9 mouse cellular contexts compared by ENCODE assay signal in genomic region chr11:99047643-99048042, GRCm38 (mm10). TPM values are rescaled to one million over a fixed set of nuclear protein-coding genes. Genes with fewer than 3 reads are reported as not detected.
DNase-seq lines count a peak whose midpoint lies in the region; ATAC-seq and TF ChIP-seq lines count a peak whose summit lies in the region.
"Had no signal": no experiment of that assay in that cellular context is flagged by ENCODE, and none has a peak within 500 bp of the region (broad histone marks: within the 10 kb centered on the region; RNA-seq: fewer than 3 reads in every experiment).

No protein-coding gene starts in this region.

- H3K4me3 ChIP-seq in lung, embryonic 14.5 days (ENCODE audit: low read depth, low read length) = no peak overlapping the region
- H3K4me3 ChIP-seq in lung, adult 2 months (replicated peaks; ENCODE audit: extremely low read depth, low read depth, low read length) = no peak overlapping the region
- no peak overlapping the region for H3K4me3 ChIP-seq in embryonic facial prominence, embryonic 15.5 days (replicated peaks)
- no peak overlapping the region for H3K4me3 ChIP-seq in hindbrain, embryonic 10.5 days
- H3K4me3 ChIP-seq in neural tube, embryonic 14.5 days (ENCODE audit: low read depth, low read length) = no peak overlapping the region
- no peak overlapping the region for H3K4me3 ChIP-seq in thymus, adult 2 months (ENCODE audit: control insufficient read depth, insufficient read depth, low read length)

- H3K4me1 ChIP-seq in lung, embryonic 14.5 days (ENCODE audit: insufficient read depth) = peaks cover 20% of the 10 kb centered on the region
- peaks cover 5% of the 10 kb centered on the region; the same call in 1 of the 2 replicates for H3K4me1 ChIP-seq in lung, adult 2 months (ENCODE audit: control insufficient read depth, insufficient read depth, low read length)
- peaks cover 62% of the 10 kb centered on the region for H3K4me1 ChIP-seq in embryonic facial prominence, embryonic 15.5 days
- H3K4me1 ChIP-seq in hindbrain, embryonic 10.5 days (replicated peaks) = peaks cover 56% of the 10 kb centered on the region
- H3K4me1 ChIP-seq in neural tube, embryonic 14.5 days (ENCODE audit: control insufficient read depth, insufficient read depth, low read length) = no peaks in the 10 kb centered on the region
- peaks cover 6% of the 10 kb centered on the region for H3K4me1 ChIP-seq in thymus, adult 2 months (replicated peaks; ENCODE audit: control insufficient read depth, insufficient read depth, low read length)

- H3K36me3 ChIP-seq in lung, embryonic 14.5 days (ENCODE audit: insufficient read depth) = peaks cover 51% of the 10 kb centered on the region
- H3K36me3 ChIP-seq in embryonic facial prominence, embryonic 15.5 days = peaks cover 48% of the 10 kb centered on the region
- H3K36me3 ChIP-seq in hindbrain, embryonic 10.5 days = peaks cover 79% of the 10 kb centered on the region
- H3K36me3 ChIP-seq in neural tube, embryonic 14.5 days (ENCODE audit: control insufficient read depth, insufficient read depth, low read length) = no peaks in the 10 kb centered on the region
- H3K36me3 ChIP-seq in thymus, adult 2 months (ENCODE audit: control insufficient read depth, insufficient read depth, low read length) = no peaks in the 10 kb centered on the region

- TF ChIP-seq POLR2A in lung, adult 2 months (IDR thresholded peaks at IDR 0.05; ENCODE audit: borderline replicate concordance, extremely low read depth, low read depth, low read length) = no peak
- no peak for TF ChIP-seq POLR2A in thymus, adult 2 months (IDR thresholded peaks at IDR 0.05; ENCODE audit: control insufficient read depth, extremely low read depth, insufficient read depth, low read length, poor library complexity)

- DNase-seq in lung, embryonic 14.5 days = peak; percentile 28
- DNase-seq in lung, adult 2 months = no peak
- DNase-seq in hindbrain, embryonic 10.5 days (ENCODE audit: low spot score) = no peak
- DNase-seq in thymus, adult 2 months = no peak
- no peak for DNase-seq in frontal cortex, postnatal 25 days (ENCODE audit: low spot score in 2 of 2)

- no peak for TF ChIP-seq CTCF in lung, embryonic 14.5 days (IDR thresholded peaks at IDR 0.05; ENCODE audit: low read depth)
- no peak for TF ChIP-seq CTCF in lung, adult 2 months (IDR thresholded peaks at IDR 0.05; ENCODE audit: insufficient read depth, low read length)
- no peak for TF ChIP-seq CTCF in thymus, adult 2 months (IDR thresholded peaks at IDR 0.05; ENCODE audit: borderline replicate concordance, control insufficient read depth, extremely low read depth, insufficient read depth, low read length, poor library complexity)

- WGBS in lung, embryonic 14.5 days = 46% methylated on average over 2 of the region's 2 CpGs
- WGBS in lung, adult 2 months = 74% methylated on average over 2 of the region's 2 CpGs
- WGBS in embryonic facial prominence, embryonic 15.5 days = 33% methylated on average over 2 of the region's 2 CpGs
- whole genome bisulfite sequencing in hindbrain, embryonic 10.5 days = 78% methylated on average over 2 of the region's 2 CpGs
- WGBS in neural tube, embryonic 14.5 days = 78% methylated on average over 2 of the region's 2 CpGs
- 92% methylated on average over 2 of the region's 2 CpGs for WGBS in thymus, adult 2 months

- ATAC-seq in lung, embryonic 14.5 days (ENCODE audit: insufficient read depth) = peak; percentile 31; the same call in 1 of the 2 replicates
- 0 out of 2 replicates have a peak, but pooled peaks have one; percentile 36 for ATAC-seq in embryonic facial prominence, embryonic 15.5 days (ENCODE audit: insufficient number of reproducible peaks, low FRiP score, low TSS enrichment, low read depth)
- no peak for ATAC-seq in neural tube, embryonic 14.5 days (ENCODE audit: low read depth)
- no peak for ATAC-seq in erythroid progenitor cell, adult 5-6 weeks (replicated peaks; ENCODE audit: low FRiP score, poor library complexity, severe bottlenecking)
- ATAC-seq: Patski had no signal

- H3K9me3 ChIP-seq in lung, embryonic 14.5 days (ENCODE audit: low read depth, low read length) = no peaks in the 10 kb centered on the region
- H3K9me3 ChIP-seq in embryonic facial prominence, embryonic 15.5 days (replicated peaks) = no peaks in the 10 kb centered on the region
- no peaks in the 10 kb centered on the region for H3K9me3 ChIP-seq in hindbrain, embryonic 10.5 days
- H3K9me3 ChIP-seq in neural tube, embryonic 14.5 days (ENCODE audit: control insufficient read depth, low read length) = no peaks in the 10 kb centered on the region

- peak overlapping the region; percentile 74 for H3K27ac ChIP-seq in lung, embryonic 14.5 days (ENCODE audit: low read depth)
- H3K27ac ChIP-seq in embryonic facial prominence, embryonic 15.5 days (replicated peaks) = peak overlapping the region; percentile 85
- peak overlapping the region; percentile 74 for H3K27ac ChIP-seq in hindbrain, embryonic 10.5 days
- H3K27ac ChIP-seq in neural tube, embryonic 14.5 days (ENCODE audit: low read depth, low read length) = peak overlapping the region; percentile 55; the same call in 1 of the 2 replicates
- H3K27ac ChIP-seq in thymus, adult 2 months (ENCODE audit: control insufficient read depth, insufficient read depth, low read length) = no peak overlapping the region

- H3K27me3 ChIP-seq in lung, embryonic 14.5 days (ENCODE audit: insufficient read depth, low read length) = no peaks in the 10 kb centered on the region
- no peaks in the 10 kb centered on the region for H3K27me3 ChIP-seq in embryonic facial prominence, embryonic 15.5 days
- H3K27me3 ChIP-seq in hindbrain, embryonic 10.5 days (ENCODE audit: insufficient read depth, poor library complexity, severe bottlenecking) = no peaks in the 10 kb centered on the region
- no peaks in the 10 kb centered on the region for H3K27me3 ChIP-seq in neural tube, embryonic 14.5 days (ENCODE audit: control insufficient read depth, insufficient read depth, low read length)
- no peaks in the 10 kb centered on the region; the same call in 1 of the 2 replicates for H3K27me3 ChIP-seq in thymus, adult 2 months (ENCODE audit: control insufficient read depth, insufficient read depth, low read length)

- no peak overlapping the region for H3K9ac ChIP-seq in lung, embryonic 14.5 days
- H3K9ac ChIP-seq in embryonic facial prominence, embryonic 15.5 days = no peak overlapping the region
- no peak overlapping the region for H3K9ac ChIP-seq in neural tube, embryonic 14.5 days (replicated peaks; ENCODE audit: low read depth, low read length)

- peak overlapping the region; percentile 23 for H3K4me2 ChIP-seq in lung, embryonic 14.5 days
- peak overlapping the region; percentile 49 for H3K4me2 ChIP-seq in embryonic facial prominence, embryonic 15.5 days (replicated peaks)
- no peak overlapping the region for H3K4me2 ChIP-seq in neural tube, embryonic 14.5 days (ENCODE audit: low read depth, low read length)

RNA-seq across cellular contexts. Expression of gene Igfbp4, which starts 6.6 kb away (rescaled TPM):
- polyA plus RNA-seq in lung, embryonic 14.5 days (2014; fragmentation: Nextera tagmentation; extraction: Ambion mirVana) = 404 and 412 TPM in 2 replicates
- 459 and 481 TPM in 2 replicates for polyA plus RNA-seq in lung, adult 2 months (2012; rRNA removed)
- polyA plus RNA-seq in embryonic facial prominence, embryonic 15.5 days (2015; fragmentation: Nextera tagmentation; extraction: Ambion mirVana) = 1,352 and 1,417 TPM in 2 replicates
- 424 and 437 TPM in 2 replicates for polyA plus RNA-seq in hindbrain, embryonic 10.5 days (2016; fragmentation: Nextera tagmentation; extraction: Ambion mirVana)
- polyA plus RNA-seq in neural tube, embryonic 14.5 days (2014; fragmentation: Nextera tagmentation; extraction: Ambion mirVana) = 53.7 and 132 TPM in 2 replicates
- 12.2 and 25.2 TPM in 2 replicates for total RNA-seq in erythroid progenitor cell, adult 5-6 weeks (2015; ENCODE audit: low replicate concordance)
- total RNA-seq in erythroid progenitor cell, adult 5-6 weeks (2017; ENCODE audit: low replicate concordance) = 5.8 and 8.1 TPM in 2 replicates
- polyA plus RNA-seq in thymus, adult 2 months (2012; rRNA removed) = 176 and 220 TPM in 2 replicates

RNA-seq across cellular contexts. Expression of gene Top2a, which starts 23.7 kb away (rescaled TPM):
- polyA plus RNA-seq in lung, embryonic 14.5 days (2014; fragmentation: Nextera tagmentation; extraction: Ambion mirVana) = 349 and 364 TPM in 2 replicates
- 0.58 and 1.4 TPM in 2 replicates for polyA plus RNA-seq in lung, adult 2 months (2012; rRNA removed)
- 162 and 168 TPM in 2 replicates for polyA plus RNA-seq in embryonic facial prominence, embryonic 15.5 days (2015; fragmentation: Nextera tagmentation; extraction: Ambion mirVana)
- polyA plus RNA-seq in hindbrain, embryonic 10.5 days (2016; fragmentation: Nextera tagmentation; extraction: Ambion mirVana) = 225 and 320 TPM in 2 replicates
- 18.3 and 24.8 TPM in 2 replicates for polyA plus RNA-seq in neural tube, embryonic 14.5 days (2014; fragmentation: Nextera tagmentation; extraction: Ambion mirVana)
- 1,106 and 1,185 TPM in 2 replicates for total RNA-seq in erythroid progenitor cell, adult 5-6 weeks (2015; ENCODE audit: low replicate concordance)
- total RNA-seq in erythroid progenitor cell, adult 5-6 weeks (2017; ENCODE audit: low replicate concordance) = 1,820 and 2,303 TPM in 2 replicates
- polyA plus RNA-seq in thymus, adult 2 months (2012; rRNA removed) = 59.2 and 85.6 TPM in 2 replicates

RNA-seq across cellular contexts. Expression of gene Tns4, which starts 41.5 kb away (rescaled TPM):
- 0.39 and 0.47 TPM in 2 replicates for polyA plus RNA-seq in lung, embryonic 14.5 days (2014; fragmentation: Nextera tagmentation; extraction: Ambion mirVana)
- polyA plus RNA-seq in lung, adult 2 months (2012; rRNA removed) = 2.9 and 4.9 TPM in 2 replicates
- polyA plus RNA-seq in embryonic facial prominence, embryonic 15.5 days (2015; fragmentation: Nextera tagmentation; extraction: Ambion mirVana) = 2.7 and 2.8 TPM in 2 replicates
- 0.67 and 1.0 TPM in 2 replicates for polyA plus RNA-seq in hindbrain, embryonic 10.5 days (2016; fragmentation: Nextera tagmentation; extraction: Ambion mirVana)
- 0.28 TPM in 1 of 2 replicates, not detected in the other for polyA plus RNA-seq in neural tube, embryonic 14.5 days (2014; fragmentation: Nextera tagmentation; extraction: Ambion mirVana)
- total RNA-seq in erythroid progenitor cell, adult 5-6 weeks (2015; ENCODE audit: low replicate concordance) = not detected in 2 replicates
- total RNA-seq in erythroid progenitor cell, adult 5-6 weeks (2017; ENCODE audit: low replicate concordance) = 2.6 and 3.1 TPM in 2 replicates
- polyA plus RNA-seq in thymus, adult 2 months (2012; rRNA removed) = 5.2 and 7.5 TPM in 2 replicates
- polyA plus RNA-seq: Patski had no signal

Comparison
In these comparisons a context has a peak if more than half of its experiments do, and no peak if none do; other contexts are left out.
1. ATAC-seq: peak in lung, embryonic 14.5 days (single experiment) and embryonic facial prominence, embryonic 15.5 days (single experiment); none in neural tube, embryonic 14.5 days (single experiment) and erythroid progenitor cell, adult 5-6 weeks (single experiment).